Mouse (Mus musculus) heart, embryonic 13.5 days (tissue): Measurements from ENCODE around the gene Fam122c. TPM values are rescaled to one million over a fixed set of nuclear protein-coding genes. Genes with fewer than 3 reads are reported as not detected.

Experiments
- ATAC-seq: fragments of 200-750 bp; cut with Nextera tagmentation; 2 replicates; pipeline ENCODE4 v1.8.0; 2017; ENCODE audit warnings: moderate TSS enrichment; ENCODE audit not compliant: insufficient number of reproducible peaks, low FRiP score, low TSS enrichment; ENCODE audit errors: extremely low read depth
- H3K27ac ChIP-seq: fragments of 300-500 bp; sonication (generic); replicated peaks from 2 replicates; pipeline ENCODE4 v1.5.1; 2015; ENCODE audit warnings: moderate library complexity, mild to moderate bottlenecking, inconsistent platforms
- H3K27me3 ChIP-seq: fragments of 300-500 bp; sonication (generic); replicated peaks from 2 replicates; pipeline ENCODE4 v1.6.1; 2015; ENCODE audit warnings: mild to moderate bottlenecking, inconsistent platforms
- H3K36me3 ChIP-seq: fragments of 300-500 bp; sonication (generic); 2 replicates; pipeline ENCODE4 v1.6.1; 2015; ENCODE audit warnings: mild to moderate bottlenecking, inconsistent platforms
- H3K4me1 ChIP-seq: fragments of 300-500 bp; sonication (generic); 2 replicates; pipeline ENCODE4 v1.6.1; 2015; ENCODE audit warnings: inconsistent platforms
- H3K4me2 ChIP-seq: fragments of 300-500 bp; sonication (generic); 2 replicates; pipeline ENCODE4 v1.6.1; 2015; ENCODE audit warnings: inconsistent platforms, mild to moderate bottlenecking, moderate library complexity
- H3K4me3 ChIP-seq: fragments of 300-500 bp; sonication (generic); 2 replicates; pipeline ENCODE4 v1.5.1; 2015; ENCODE audit warnings: moderate library complexity, mild to moderate bottlenecking, inconsistent platforms
- H3K9ac ChIP-seq: fragments of 300-500 bp; sonication (generic); 2 replicates; pipeline ENCODE4 v1.6.1; 2015; ENCODE audit warnings: inconsistent platforms, mild to moderate bottlenecking, moderate library complexity
- H3K9me3 ChIP-seq: fragments of 300-500 bp; sonication (generic); 2 replicates; pipeline ENCODE4 v1.6.1; 2016; ENCODE audit warnings: inconsistent platforms
- WGBS: fragments of 180-500 bp; shearing (Covaris S2); methylation state at CpG from one replicate; pipeline ENCODE4 v1.1.7; 2015; ENCODE audit warnings: mixed read lengths; 5-methylcytosine and 5-hydroxymethylcytosine counted together
- polyA plus RNA-seq: library from polyadenylated mRNA; unstranded; fragments of >200 nt; fragmentation: Nextera tagmentation; extraction: Ambion mirVana; gene quantifications from 2 replicates; pipeline ENCODE4 v1.2.1, GENCODE M21; 2015

Gene Fam122c
- polyA plus RNA-seq, 1 experiment from 2014 or later, result not detected

- Histone ChIP-seq H3K9me3 (no peaks in the 10 kb centered on the region), H3K4me3 (peak within 1 kb of the TSS; percentile 73)
- WGBS, result 8% methylated on average over 9 of the region's 15 CpGs
Measured at GRCm38 (mm10) chrX:53370366-53370740, 97.1 kb downstream of the Fam122c start, which contains the start of gene Mospd1. Gene Mospd1, minus strand, starts transcription at chrX:53370502.

More at GRCm38 (mm10) chrX:53370366-53370740, 97.1 kb downstream of the Fam122c start, which contains the start of gene Mospd1:
- Histone ChIP-seq H3K4me1 (peaks cover 9% of the 10 kb centered on the region; the same call in 1 of the 2 replicates), H3K9ac (peak within 1 kb of the TSS; percentile 89), H3K36me3 (no peaks in the 10 kb centered on the region), H3K27ac (peak within 1 kb of the TSS; percentile 91), H3K4me2 (peak within 1 kb of the TSS; percentile 71), H3K27me3 (no peaks in the 10 kb centered on the region)
- ATAC-seq, result peak; percentile 88

Other genes starting within 250 kb of the Fam122c start
- 7.6 and 8.0 TPM in 2 replicates for gene Plac1, start 33.3 kb upstream of the Fam122c start, polyA plus RNA-seq
- gene Fam122b, start 3.6 kb upstream of the Fam122c start, polyA plus RNA-seq, result 21.1 and 23.8 TPM in 2 replicates
- 45.3 and 55.7 TPM in 2 replicates for gene Mospd1, start 97.1 kb downstream of the Fam122c start, polyA plus RNA-seq
- not detected in 2 replicates for gene Etd, start 161.5 kb downstream of the Fam122c start, polyA plus RNA-seq